Comparison of ENCODE assay signal across 20 mouse cellular contexts in genomic region chr8:103894589-103894988, GRCm38 (mm10).
"Had no signal": no experiment of that assay in that cellular context is flagged by ENCODE, and none has a peak within 500 bp of the region (broad histone marks: within the 10 kb centered on the region; RNA-seq: fewer than 3 reads in every experiment).

No protein-coding gene starts in this region.

- H3K27me3 ChIP-seq: limb, embryonic 12.5 days; limb, embryonic 15.5 days; midbrain, embryonic 12.5 days; midbrain, embryonic 15.5 days; neural tube, embryonic 12.5 days; neural tube, embryonic 15.5 days had no signal

- DNase-seq: kidney, adult 8-10 months; kidney, postnatal 14 days; kidney, postnatal 4 days; left cerebral cortex, postnatal 4 days; liver, postnatal 0 days; lung, embryonic 14.5 days; thymus, adult 2 months; thymus, postnatal 14 days; thymus, postnatal 4 days had no signal

- H3K27ac ChIP-seq: limb, embryonic 12.5 days; limb, embryonic 15.5 days; liver, embryonic 14.5 days; macrophage; midbrain, embryonic 12.5 days; midbrain, embryonic 15.5 days; neural tube, embryonic 12.5 days; neural tube, embryonic 15.5 days; stomach, postnatal 0 days had no signal

- H3K36me3 ChIP-seq: limb, embryonic 12.5 days; limb, embryonic 15.5 days; midbrain, embryonic 12.5 days; midbrain, embryonic 15.5 days; neural tube, embryonic 12.5 days; neural tube, embryonic 15.5 days had no signal

- ATAC-seq: liver, postnatal 0 days; lung, postnatal 0 days; midbrain, embryonic 15.5 days had no signal

- H3K4me2 ChIP-seq: limb, embryonic 12.5 days; limb, embryonic 15.5 days; liver, embryonic 11.5 days; lung, embryonic 14.5 days; midbrain, embryonic 12.5 days; midbrain, embryonic 15.5 days; neural tube, embryonic 12.5 days; neural tube, embryonic 15.5 days had no signal

- H3K9me3 ChIP-seq: limb, embryonic 12.5 days; limb, embryonic 15.5 days; midbrain, embryonic 12.5 days; midbrain, embryonic 15.5 days; neural tube, embryonic 12.5 days; neural tube, embryonic 15.5 days had no signal

- H3K9ac ChIP-seq: limb, embryonic 12.5 days; limb, embryonic 15.5 days; liver, embryonic 14.5 days; liver, postnatal 0 days; lung, embryonic 14.5 days; midbrain, embryonic 12.5 days; midbrain, embryonic 15.5 days; neural tube, embryonic 12.5 days; neural tube, embryonic 15.5 days had no signal

- H3K4me1 ChIP-seq: midbrain, embryonic 12.5 days; midbrain, embryonic 15.5 days; neural tube, embryonic 12.5 days; neural tube, embryonic 15.5 days had no signal

- H3K4me3 ChIP-seq: limb, embryonic 12.5 days; limb, embryonic 15.5 days; midbrain, embryonic 12.5 days; midbrain, embryonic 15.5 days; neural tube, embryonic 12.5 days; neural tube, embryonic 15.5 days had no signal
